Mouse (Mus musculus): Measurements from ENCODE around the gene Nppc. TPM values are rescaled to one million over a fixed set of nuclear protein-coding genes. Genes with fewer than 3 reads are reported as not detected.

Gene Nppc
- polyA plus RNA-seq, 1 experiment from 2014 or later, result 11.0 TPM

- no peak overlapping the region for H3K4me2 ChIP-seq (ENCODE audit: low read depth)
- no peak overlapping the region for H3K4me3 ChIP-seq (ENCODE audit: low read depth, low read length)
- WGBS, result 82% methylated on average over 7 of the region's 7 CpGs
- no peaks in the 10 kb centered on the region for H3K27me3 ChIP-seq (ENCODE audit: control insufficient read depth, insufficient read depth, low read length)
- ATAC-seq (ENCODE audit: insufficient read depth, low FRiP score, low TSS enrichment) (no peak), DNase-seq (ENCODE audit: low spot score) (no peak)
- no peaks in the 10 kb centered on the region for H3K36me3 ChIP-seq (ENCODE audit: control insufficient read depth, insufficient read depth, low read length)
- H3K9ac ChIP-seq (ENCODE audit: low read length), result no peak overlapping the region
- peaks cover 12% of the 10 kb centered on the region; the same call in 1 of the 2 replicates for H3K4me1 ChIP-seq (ENCODE audit: control insufficient read depth, insufficient read depth, low read length)
- no peak overlapping the region for H3K27ac ChIP-seq (ENCODE audit: low read depth, low read length)
- H3K9me3 ChIP-seq (ENCODE audit: control insufficient read depth, low read length), result no peaks in the 10 kb centered on the region
Measured at GRCm38 (mm10) chr1:86700367-86700766, 30.0 kb upstream of the Nppc start.

GRCm38 (mm10) chr1:86699346-86700136 is 29.2 kb upstream of the Nppc start:
- WGBS, result 65% methylated on average over 11 of the region's 11 CpGs
- no peaks in the 10 kb centered on the region for H3K9me3 ChIP-seq (ENCODE audit: control insufficient read depth, low read length)
- no peaks in the 10 kb centered on the region for H3K36me3 ChIP-seq (ENCODE audit: control insufficient read depth, insufficient read depth, low read length)
- ATAC-seq (ENCODE audit: insufficient read depth, low FRiP score, low TSS enrichment) (no peak), DNase-seq (ENCODE audit: low spot score) (no peak)
- no peak overlapping the region for H3K9ac ChIP-seq (ENCODE audit: low read length)
- no peaks in the 10 kb centered on the region for H3K27me3 ChIP-seq (ENCODE audit: control insufficient read depth, insufficient read depth, low read length)
- H3K27ac ChIP-seq (ENCODE audit: low read depth, low read length), result no peak overlapping the region
- no peak overlapping the region for H3K4me3 ChIP-seq (ENCODE audit: low read depth, low read length)
- no peak overlapping the region for H3K4me2 ChIP-seq (ENCODE audit: low read depth)
- peaks cover 7% of the 10 kb centered on the region; the same call in 1 of the 2 replicates for H3K4me1 ChIP-seq (ENCODE audit: control insufficient read depth, insufficient read depth, low read length)

- DNase-seq (ENCODE audit: low spot score) (no peak), ATAC-seq (ENCODE audit: insufficient read depth, low FRiP score, low TSS enrichment) (no peak)
- H3K36me3 ChIP-seq (ENCODE audit: control insufficient read depth, insufficient read depth, low read length), result no peaks in the 10 kb centered on the region
- H3K9ac ChIP-seq (ENCODE audit: low read length), result no peak overlapping the region
- H3K4me3 ChIP-seq (ENCODE audit: low read depth, low read length), result no peak overlapping the region
- no peak overlapping the region for H3K4me2 ChIP-seq (ENCODE audit: low read depth)
- H3K27me3 ChIP-seq (ENCODE audit: control insufficient read depth, insufficient read depth, low read length), result no peaks in the 10 kb centered on the region
- WGBS, result 43% methylated on average over 2 of the region's 2 CpGs
- no peaks in the 10 kb centered on the region for H3K9me3 ChIP-seq (ENCODE audit: control insufficient read depth, low read length)
- no peak overlapping the region for H3K27ac ChIP-seq (ENCODE audit: low read depth, low read length)
- H3K4me1 ChIP-seq (ENCODE audit: control insufficient read depth, insufficient read depth, low read length), result peaks cover 4% of the 10 kb centered on the region; the same call in 1 of the 2 replicates
Measured at GRCm38 (mm10) chr1:86698721-86699120, 28.4 kb upstream of the Nppc start.

DNA sequence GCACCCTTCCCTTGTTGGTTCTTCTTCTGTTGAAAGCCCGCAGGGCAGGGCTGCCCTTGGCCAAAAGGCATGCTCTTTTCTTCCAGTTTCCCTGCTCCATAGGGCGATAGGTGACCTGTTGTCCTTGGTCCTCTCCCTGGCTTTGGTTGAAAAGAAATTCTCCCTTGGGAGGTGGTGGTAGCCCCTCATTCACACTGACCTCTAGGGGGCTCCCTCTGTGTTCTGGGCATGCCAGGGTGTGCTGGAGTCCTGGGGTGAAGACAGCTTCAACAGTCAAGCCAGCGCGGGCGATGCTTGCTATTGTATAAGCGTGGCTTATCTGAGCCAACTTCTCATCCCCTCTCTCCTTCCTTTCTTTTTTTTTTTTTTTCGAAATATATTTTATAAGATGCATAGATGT is 26.6 kb upstream of the Nppc start:
- H3K27ac ChIP-seq (ENCODE audit: low read depth, low read length), result no peak overlapping the region
- no peaks in the 10 kb centered on the region for H3K9me3 ChIP-seq (ENCODE audit: control insufficient read depth, low read length)
- no peaks in the 10 kb centered on the region for H3K27me3 ChIP-seq (ENCODE audit: control insufficient read depth, insufficient read depth, low read length)
- DNase-seq (ENCODE audit: low spot score), result no peak
- WGBS, result 55% methylated on average over 7 of the region's 7 CpGs
- no peaks in the 10 kb centered on the region for H3K36me3 ChIP-seq (ENCODE audit: control insufficient read depth, insufficient read depth, low read length)
- H3K4me3 ChIP-seq (ENCODE audit: low read depth, low read length), result no peak overlapping the region
- ATAC-seq (ENCODE audit: insufficient read depth, low FRiP score, low TSS enrichment), result no peak
- H3K9ac ChIP-seq (ENCODE audit: low read length), result no peak overlapping the region
- H3K4me1 ChIP-seq (ENCODE audit: control insufficient read depth, insufficient read depth, low read length), result no peaks in the 10 kb centered on the region
- H3K4me2 ChIP-seq (ENCODE audit: low read depth), result no peak overlapping the region

- H3K27me3 ChIP-seq (ENCODE audit: control insufficient read depth, insufficient read depth, low read length), result no peaks in the 10 kb centered on the region
- DNase-seq (ENCODE audit: low spot score), result no peak
- no peak overlapping the region for H3K4me3 ChIP-seq (ENCODE audit: low read depth, low read length)
- no peak overlapping the region for H3K4me2 ChIP-seq (ENCODE audit: low read depth)
- H3K9ac ChIP-seq (ENCODE audit: low read length), result no peak overlapping the region
- H3K36me3 ChIP-seq (ENCODE audit: control insufficient read depth, insufficient read depth, low read length), result no peaks in the 10 kb centered on the region
- ATAC-seq (ENCODE audit: insufficient read depth, low FRiP score, low TSS enrichment), result no peak
- no peak overlapping the region for H3K27ac ChIP-seq (ENCODE audit: low read depth, low read length)
- no peaks in the 10 kb centered on the region for H3K4me1 ChIP-seq (ENCODE audit: control insufficient read depth, insufficient read depth, low read length)
- H3K9me3 ChIP-seq (ENCODE audit: control insufficient read depth, low read length), result no peaks in the 10 kb centered on the region
- 78% methylated on average over 5 of the region's 5 CpGs for WGBS
Measured at GRCm38 (mm10) chr1:86691027-86691426, 20.7 kb upstream of the Nppc start.

DNA sequence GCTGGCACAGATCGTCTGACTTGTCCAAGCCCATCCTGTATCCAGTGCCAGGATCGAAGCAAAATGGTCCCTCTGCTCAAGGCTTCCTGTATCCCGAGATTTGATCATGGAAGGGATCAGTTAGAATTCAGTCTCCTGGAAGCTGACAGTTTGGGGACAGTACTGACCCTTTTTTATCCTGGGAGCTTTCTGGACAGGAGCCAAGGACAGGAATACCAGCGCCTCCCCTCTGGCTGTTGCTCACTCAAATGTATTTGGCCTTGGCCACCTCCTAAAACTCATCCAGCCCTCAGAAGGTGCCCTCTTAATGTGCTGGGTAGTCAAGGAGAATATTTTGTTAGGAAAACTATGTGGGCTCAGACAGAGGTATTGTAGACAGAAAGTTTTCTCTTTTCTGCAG is 16.9 kb upstream of the Nppc start:
- no peak overlapping the region for H3K27ac ChIP-seq (ENCODE audit: low read depth, low read length)
- H3K9ac ChIP-seq (ENCODE audit: low read length), result no peak overlapping the region
- no peak overlapping the region for H3K4me2 ChIP-seq (ENCODE audit: low read depth)
- H3K9me3 ChIP-seq (ENCODE audit: control insufficient read depth, low read length), result no peaks in the 10 kb centered on the region
- no peak for DNase-seq (ENCODE audit: low spot score)
- ATAC-seq (ENCODE audit: insufficient read depth, low FRiP score, low TSS enrichment), result no peak
- 91% methylated on average over 4 of the region's 4 CpGs for WGBS
- no peaks in the 10 kb centered on the region for H3K4me1 ChIP-seq (ENCODE audit: control insufficient read depth, insufficient read depth, low read length)
- H3K27me3 ChIP-seq (ENCODE audit: control insufficient read depth, insufficient read depth, low read length), result no peaks in the 10 kb centered on the region
- no peaks in the 10 kb centered on the region for H3K36me3 ChIP-seq (ENCODE audit: control insufficient read depth, insufficient read depth, low read length)
- no peak overlapping the region for H3K4me3 ChIP-seq (ENCODE audit: low read depth, low read length)

GRCm38 (mm10) chr1:86678667-86679066 is 8.3 kb upstream of the Nppc start:
- H3K9me3 ChIP-seq (ENCODE audit: control insufficient read depth, low read length), result no peaks in the 10 kb centered on the region
- H3K27ac ChIP-seq (ENCODE audit: low read depth, low read length), result no peak overlapping the region
- H3K4me2 ChIP-seq (ENCODE audit: low read depth), result no peak overlapping the region
- ATAC-seq (ENCODE audit: insufficient read depth, low FRiP score, low TSS enrichment), result no peak
- no peak overlapping the region for H3K4me3 ChIP-seq (ENCODE audit: low read depth, low read length)
- DNase-seq (ENCODE audit: low spot score), result no peak
- no peaks in the 10 kb centered on the region for H3K27me3 ChIP-seq (ENCODE audit: control insufficient read depth, insufficient read depth, low read length)
- H3K36me3 ChIP-seq (ENCODE audit: control insufficient read depth, insufficient read depth, low read length), result no peaks in the 10 kb centered on the region
- WGBS, result 85% methylated on average over 10 of the region's 10 CpGs
- H3K9ac ChIP-seq (ENCODE audit: low read length), result no peak overlapping the region
- no peaks in the 10 kb centered on the region for H3K4me1 ChIP-seq (ENCODE audit: control insufficient read depth, insufficient read depth, low read length)

GRCm38 (mm10) chr1:86677624-86678023 is 7.3 kb upstream of the Nppc start:
- Histone ChIP-seq H3K9ac (ENCODE audit: low read length) (no peak overlapping the region), H3K4me2 (ENCODE audit: low read depth) (no peak overlapping the region), H3K9me3 (ENCODE audit: control insufficient read depth, low read length) (no peaks in the 10 kb centered on the region), H3K4me1 (ENCODE audit: control insufficient read depth, insufficient read depth, low read length) (no peaks in the 10 kb centered on the region), H3K27me3 (ENCODE audit: control insufficient read depth, insufficient read depth, low read length) (no peaks in the 10 kb centered on the region), H3K36me3 (ENCODE audit: control insufficient read depth, insufficient read depth, low read length) (no peaks in the 10 kb centered on the region), H3K27ac (ENCODE audit: low read depth, low read length) (no peak overlapping the region), H3K4me3 (ENCODE audit: low read depth, low read length) (no peak overlapping the region)
- ATAC-seq (ENCODE audit: insufficient read depth, low FRiP score, low TSS enrichment) (no peak), DNase-seq (ENCODE audit: low spot score) (no peak)
- WGBS, result 90% methylated on average over 3 of the region's 3 CpGs

DNA sequence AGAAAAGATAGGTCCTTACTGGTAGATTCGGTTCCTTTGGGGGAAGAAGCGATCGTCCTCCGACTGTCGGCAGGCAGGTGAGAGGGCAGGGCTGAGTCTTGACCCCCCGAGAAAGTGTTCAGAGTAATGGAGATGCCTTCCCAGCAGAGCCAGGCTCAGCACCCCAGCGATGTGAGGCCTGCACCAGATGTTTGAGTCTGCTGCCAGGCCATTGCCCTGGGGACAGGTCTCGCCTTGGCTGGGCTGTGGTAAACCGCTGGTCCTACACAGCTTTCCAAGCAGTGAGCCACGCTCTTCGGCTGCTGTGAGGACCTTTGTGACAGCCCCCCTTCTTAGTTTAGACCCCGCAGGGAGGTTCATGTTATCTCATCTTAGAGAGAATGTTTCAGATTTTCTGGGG is 4.8 kb upstream of the Nppc start:
- peaks cover 5% of the 10 kb centered on the region; the same call in 1 of the 2 replicates for H3K27me3 ChIP-seq (ENCODE audit: control insufficient read depth, insufficient read depth, low read length)
- no peak overlapping the region for H3K9ac ChIP-seq (ENCODE audit: low read length)
- ATAC-seq (ENCODE audit: insufficient read depth, low FRiP score, low TSS enrichment) (no peak), DNase-seq (ENCODE audit: low spot score) (no peak)
- no peak overlapping the region for H3K4me3 ChIP-seq (ENCODE audit: low read depth, low read length)
- 88% methylated on average over 12 of the region's 12 CpGs for WGBS
- H3K27ac ChIP-seq (ENCODE audit: low read depth, low read length), result no peak overlapping the region
- H3K36me3 ChIP-seq (ENCODE audit: control insufficient read depth, insufficient read depth, low read length), result no peaks in the 10 kb centered on the region
- H3K4me2 ChIP-seq (ENCODE audit: low read depth), result no peak overlapping the region
- H3K9me3 ChIP-seq (ENCODE audit: control insufficient read depth, low read length), result no peaks in the 10 kb centered on the region
- no peaks in the 10 kb centered on the region for H3K4me1 ChIP-seq (ENCODE audit: control insufficient read depth, insufficient read depth, low read length)

Measured in neural tube, embryonic 11.5 days (tissue).